Mouse (Mus musculus): ENCODE data around the gene Ralbp1. TPM values are rescaled to one million over a fixed set of nuclear protein-coding genes. Genes with fewer than 3 reads are reported as not detected.

The Ralbp1 gene
- polyA plus RNA-seq, 1 experiment from 2014 or later = 74.2 TPM

DNA sequence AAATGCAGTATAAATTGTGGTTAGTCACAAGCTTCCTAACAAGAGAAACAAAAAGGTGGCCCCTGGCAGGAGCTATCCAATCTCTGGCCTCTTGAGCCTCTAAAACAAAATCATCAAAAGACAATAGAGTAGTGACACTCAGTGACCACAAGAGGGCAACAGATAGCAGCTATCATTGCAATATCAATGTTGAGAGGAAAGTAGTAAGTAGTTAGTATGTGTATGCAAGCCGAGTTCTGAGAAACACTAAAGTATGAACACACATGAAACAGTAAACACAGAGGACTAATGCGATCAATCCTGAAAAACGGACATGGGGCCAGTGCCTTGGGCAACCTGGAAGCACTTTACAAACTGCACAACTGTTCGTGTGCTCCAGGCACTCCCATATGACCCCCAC lies 20.9 kb downstream of the Ralbp1 start:
- Histone ChIP-seq H3K27me3 (ENCODE audit: insufficient read depth, low read length) (no peaks in the 10 kb centered on the region), H3K9ac (ENCODE audit: low read depth, low read length) (no peak overlapping the region), H3K4me1 (replicated peaks; ENCODE audit: insufficient read depth, low read length) (no peaks in the 10 kb centered on the region), H3K27ac (no peak overlapping the region), H3K9me3 (replicated peaks; ENCODE audit: low read length) (no peaks in the 10 kb centered on the region), H3K36me3 (ENCODE audit: insufficient read depth, low read length) (peaks cover 25% of the 10 kb centered on the region; the same call in 1 of the 2 replicates), H3K4me2 (ENCODE audit: low read length) (no peak overlapping the region), H3K4me3 (replicated peaks; ENCODE audit: low read depth, low read length) (no peak overlapping the region)
- TF ChIP-seq CTCF (IDR thresholded peaks at IDR 0.05; ENCODE audit: low read depth) = peak; percentile 88
- ATAC-seq (replicated peaks; ENCODE audit: low FRiP score, low read depth) (no peak), DNase-seq (ENCODE audit: low spot score) (peak; percentile 90)
- WGBS = 44% methylated on average over 4 of the region's 4 CpGs

GRCm38 (mm10) chr17:65863830-65864229 lies 21.8 kb downstream of the Ralbp1 start:
- H3K27ac ChIP-seq = no peak overlapping the region
- H3K36me3 ChIP-seq (ENCODE audit: insufficient read depth, low read length) = peaks cover 29% of the 10 kb centered on the region
- H3K9me3 ChIP-seq (replicated peaks; ENCODE audit: low read length) = no peaks in the 10 kb centered on the region
- 94% methylated on average over 12 of the region's 12 CpGs for WGBS
- TF ChIP-seq CTCF (IDR thresholded peaks at IDR 0.05; ENCODE audit: low read depth) = no peak
- no peak for ATAC-seq (replicated peaks; ENCODE audit: low FRiP score, low read depth)
- H3K9ac ChIP-seq (ENCODE audit: low read depth, low read length) = no peak overlapping the region
- no peak overlapping the region for H3K4me3 ChIP-seq (replicated peaks; ENCODE audit: low read depth, low read length)
- no peaks in the 10 kb centered on the region for H3K4me1 ChIP-seq (replicated peaks; ENCODE audit: insufficient read depth, low read length)
- H3K4me2 ChIP-seq (ENCODE audit: low read length) = no peak overlapping the region
- no peak for DNase-seq (ENCODE audit: low spot score)
- H3K27me3 ChIP-seq (ENCODE audit: insufficient read depth, low read length) = no peaks in the 10 kb centered on the region

- DNase-seq (ENCODE audit: low spot score) = peak; percentile 70
- Histone ChIP-seq H3K27me3 (ENCODE audit: insufficient read depth, low read length) (no peaks in the 10 kb centered on the region), H3K4me1 (replicated peaks; ENCODE audit: insufficient read depth, low read length) (no peaks in the 10 kb centered on the region), H3K4me2 (ENCODE audit: low read length) (no peak overlapping the region), H3K9me3 (replicated peaks; ENCODE audit: low read length) (no peaks in the 10 kb centered on the region), H3K4me3 (replicated peaks; ENCODE audit: low read depth, low read length) (no peak overlapping the region), H3K27ac (no peak overlapping the region), H3K36me3 (ENCODE audit: insufficient read depth, low read length) (peaks cover 35% of the 10 kb centered on the region), H3K9ac (ENCODE audit: low read depth, low read length) (no peak overlapping the region)
- peak; percentile 70 for TF ChIP-seq CTCF (IDR thresholded peaks at IDR 0.05; ENCODE audit: low read depth)
- no peak for ATAC-seq (replicated peaks; ENCODE audit: low FRiP score, low read depth)
- 55% methylated on average over 4 of the region's 4 CpGs for WGBS
Observed at GRCm38 (mm10) chr17:65862579-65862978, 23.0 kb downstream of the Ralbp1 start.

GRCm38 (mm10) chr17:65857617-65858016 lies 28.0 kb downstream of the Ralbp1 start:
- WGBS = 83% methylated on average over 4 of the region's 4 CpGs
- no peaks in the 10 kb centered on the region for H3K27me3 ChIP-seq (ENCODE audit: insufficient read depth, low read length)
- no peak overlapping the region for H3K4me2 ChIP-seq (ENCODE audit: low read length)
- no peak overlapping the region for H3K9ac ChIP-seq (ENCODE audit: low read depth, low read length)
- peaks cover 45% of the 10 kb centered on the region for H3K36me3 ChIP-seq (ENCODE audit: insufficient read depth, low read length)
- no peak for ATAC-seq (replicated peaks; ENCODE audit: low FRiP score, low read depth)
- H3K4me1 ChIP-seq (replicated peaks; ENCODE audit: insufficient read depth, low read length) = no peaks in the 10 kb centered on the region
- H3K9me3 ChIP-seq (replicated peaks; ENCODE audit: low read length) = no peaks in the 10 kb centered on the region
- no peak overlapping the region for H3K27ac ChIP-seq
- DNase-seq (ENCODE audit: low spot score) = no peak
- TF ChIP-seq CTCF (IDR thresholded peaks at IDR 0.05; ENCODE audit: low read depth) = no peak
- no peak overlapping the region for H3K4me3 ChIP-seq (replicated peaks; ENCODE audit: low read depth, low read length)

- ATAC-seq (replicated peaks; ENCODE audit: low FRiP score, low read depth) (no peak), DNase-seq (ENCODE audit: low spot score) (no peak)
- Histone ChIP-seq H3K36me3 (ENCODE audit: insufficient read depth, low read length) (peaks cover 44% of the 10 kb centered on the region), H3K27ac (no peak overlapping the region), H3K4me1 (replicated peaks; ENCODE audit: insufficient read depth, low read length) (no peaks in the 10 kb centered on the region), H3K4me2 (ENCODE audit: low read length) (no peak overlapping the region), H3K4me3 (replicated peaks; ENCODE audit: low read depth, low read length) (no peak overlapping the region), H3K9ac (ENCODE audit: low read depth, low read length) (no peak overlapping the region), H3K9me3 (replicated peaks; ENCODE audit: low read length) (no peaks in the 10 kb centered on the region), H3K27me3 (ENCODE audit: insufficient read depth, low read length) (no peaks in the 10 kb centered on the region)
- no peak for TF ChIP-seq CTCF (IDR thresholded peaks at IDR 0.05; ENCODE audit: low read depth)
- 93% methylated on average over 4 of the region's 4 CpGs for WGBS
Observed at GRCm38 (mm10) chr17:65854006-65854405, 31.6 kb downstream of the Ralbp1 start.

DNA sequence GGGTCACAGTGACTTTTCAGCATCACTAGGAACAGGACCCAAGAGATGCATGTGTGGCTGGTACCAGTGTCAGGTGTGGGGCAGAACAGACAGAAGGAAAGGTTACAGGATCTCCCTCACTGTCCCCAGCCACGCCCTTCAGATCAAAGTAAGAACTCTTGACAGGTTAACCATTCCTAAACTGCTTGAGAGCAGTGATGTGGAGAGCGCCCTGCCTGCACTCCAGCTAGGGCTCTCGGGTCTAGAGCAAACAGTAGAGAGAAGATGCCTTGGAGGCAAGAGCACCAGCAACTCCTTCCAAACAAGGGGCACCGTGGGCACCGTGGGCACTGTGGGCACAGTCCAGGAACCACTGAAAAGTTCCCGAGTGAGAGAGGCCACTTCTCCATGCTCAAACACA lies 32.3 kb downstream of the Ralbp1 start:
- no peaks in the 10 kb centered on the region for H3K9me3 ChIP-seq (replicated peaks; ENCODE audit: low read length)
- WGBS = 67% methylated on average over 6 of the region's 6 CpGs
- ATAC-seq (replicated peaks; ENCODE audit: low FRiP score, low read depth) (no peak), DNase-seq (ENCODE audit: low spot score) (no peak)
- peaks cover 45% of the 10 kb centered on the region for H3K36me3 ChIP-seq (ENCODE audit: insufficient read depth, low read length)
- H3K4me3 ChIP-seq (replicated peaks; ENCODE audit: low read depth, low read length) = no peak overlapping the region
- H3K27ac ChIP-seq = no peak overlapping the region
- no peaks in the 10 kb centered on the region for H3K27me3 ChIP-seq (ENCODE audit: insufficient read depth, low read length)
- H3K4me2 ChIP-seq (ENCODE audit: low read length) = no peak overlapping the region
- no peaks in the 10 kb centered on the region for H3K4me1 ChIP-seq (replicated peaks; ENCODE audit: insufficient read depth, low read length)
- H3K9ac ChIP-seq (ENCODE audit: low read depth, low read length) = no peak overlapping the region
- TF ChIP-seq CTCF (IDR thresholded peaks at IDR 0.05; ENCODE audit: low read depth) = no peak

DNA sequence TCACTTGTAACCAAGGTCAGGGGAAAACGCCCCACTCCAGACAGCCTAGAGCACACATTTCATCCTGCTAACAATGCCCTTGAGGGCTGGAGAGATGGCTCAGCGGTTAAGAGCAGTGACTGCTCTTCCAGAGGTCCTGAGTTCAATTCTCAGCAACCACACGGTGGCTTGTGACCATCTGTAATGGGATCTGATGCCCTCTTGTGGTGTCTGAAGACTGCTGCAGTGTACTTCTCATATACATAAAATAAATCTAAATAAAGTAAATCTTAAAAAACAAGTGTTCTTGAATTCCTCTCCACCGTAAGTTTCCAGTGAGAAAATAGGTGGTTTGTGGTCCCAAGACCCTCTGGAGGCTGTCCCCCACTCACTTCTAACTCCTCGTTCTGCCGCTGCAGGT lies 33.8 kb downstream of the Ralbp1 start:
- Histone ChIP-seq H3K4me2 (ENCODE audit: low read length) (no peak overlapping the region), H3K36me3 (ENCODE audit: insufficient read depth, low read length) (peaks cover 40% of the 10 kb centered on the region; the same call in 1 of the 2 replicates), H3K27me3 (ENCODE audit: insufficient read depth, low read length) (no peaks in the 10 kb centered on the region), H3K9ac (ENCODE audit: low read depth, low read length) (no peak overlapping the region), H3K4me3 (replicated peaks; ENCODE audit: low read depth, low read length) (no peak overlapping the region), H3K9me3 (replicated peaks; ENCODE audit: low read length) (no peaks in the 10 kb centered on the region), H3K27ac (no peak overlapping the region), H3K4me1 (replicated peaks; ENCODE audit: insufficient read depth, low read length) (no peaks in the 10 kb centered on the region)
- TF ChIP-seq CTCF (IDR thresholded peaks at IDR 0.05; ENCODE audit: low read depth) = peak; percentile 43
- ATAC-seq (replicated peaks; ENCODE audit: low FRiP score, low read depth) (no peak), DNase-seq (ENCODE audit: low spot score) (no peak)
- 89% methylated on average over 6 of the region's 6 CpGs for WGBS

Measured in kidney, postnatal 0 days (tissue).